Mouse (Mus musculus) c-Kit-positive CD71-positive TER-119-positive erythroid progenitor cells, embryonic 14.5 days (primary cell): ENCODE data around the gene Wipi2.

ENCODE experiments used
- DNase-seq: peaks from one replicate; pipeline ENCODE4 v3.0.0-alpha.2; 2013; ENCODE audit warnings: low spot score

Wipi2 gene

DNA sequence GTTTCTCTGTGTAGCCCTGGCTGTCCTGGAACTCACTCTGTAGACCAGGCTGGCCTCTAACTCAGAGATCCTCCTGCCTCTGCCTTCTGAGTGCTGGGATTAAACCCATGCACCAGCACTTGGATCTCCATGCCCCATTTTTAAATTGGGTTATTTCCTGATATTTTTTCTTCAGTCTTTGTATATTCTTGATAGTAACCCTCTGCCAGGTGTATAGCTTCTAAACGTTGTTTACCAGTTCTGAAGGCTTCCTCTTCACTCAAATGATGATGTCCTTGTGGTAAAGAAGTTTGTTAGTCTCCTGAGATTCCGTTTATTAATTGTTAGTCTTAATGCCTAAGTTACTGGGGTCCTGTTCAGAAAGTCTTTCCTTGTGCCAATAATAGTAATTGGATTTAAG is at the start of gene Wipi2:
Wipi2 (plus strand) TSS at position 301 of the 400 bp plus-strand sequence.
- DNase-seq: no peak

- DNase-seq: no peak
Observed at GRCm38 (mm10) chr5:142578192-142578591, 49.3 kb upstream of the Wipi2 start.

DNA sequence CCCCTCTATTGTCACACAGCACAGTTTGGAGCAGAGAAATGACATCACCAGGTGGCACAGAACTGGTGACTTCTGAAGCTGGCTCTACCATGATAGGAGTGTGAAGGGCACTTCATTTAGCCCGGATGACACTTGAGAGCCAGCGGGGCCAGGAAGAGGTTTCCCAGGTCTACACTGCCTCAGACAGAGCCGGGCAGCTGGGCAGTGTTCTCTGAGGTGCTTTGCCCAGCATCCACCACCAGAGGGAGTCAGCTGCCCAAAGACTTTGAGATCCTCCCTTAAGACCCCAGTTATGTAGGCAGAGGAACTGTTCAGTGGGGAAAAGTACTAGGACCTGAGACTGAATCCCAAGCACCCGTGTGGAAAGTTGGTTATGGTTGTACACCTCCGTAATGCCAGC is 46.0 kb upstream of the Wipi2 start:
- peak; percentile 24 for DNase-seq

DNA sequence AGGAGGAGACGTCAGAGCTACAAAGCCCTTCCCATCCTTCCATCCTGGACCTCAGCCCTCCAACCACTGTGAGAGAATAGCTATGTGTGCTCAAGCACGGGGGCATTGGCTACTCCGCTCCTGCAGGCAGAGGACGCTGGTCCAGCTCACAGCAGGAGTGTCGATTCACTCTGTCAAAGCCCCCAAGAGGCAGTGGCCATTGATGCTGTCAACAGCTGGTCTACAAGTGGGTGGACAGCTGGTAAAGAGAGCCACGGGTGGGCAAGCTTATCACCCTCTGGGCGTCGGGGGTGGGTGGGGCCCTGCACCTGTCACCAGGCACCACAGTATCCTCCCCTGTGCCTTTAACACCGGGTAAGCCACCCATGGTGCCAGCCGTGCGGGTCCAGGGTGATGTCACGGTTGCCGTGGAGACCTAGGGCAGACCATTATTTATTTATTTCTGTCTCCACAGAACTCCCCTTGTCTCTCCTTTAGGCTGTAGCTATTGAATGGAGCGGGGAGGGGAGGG is 43.8 kb upstream of the Wipi2 start:
- no peak for DNase-seq

DNA sequence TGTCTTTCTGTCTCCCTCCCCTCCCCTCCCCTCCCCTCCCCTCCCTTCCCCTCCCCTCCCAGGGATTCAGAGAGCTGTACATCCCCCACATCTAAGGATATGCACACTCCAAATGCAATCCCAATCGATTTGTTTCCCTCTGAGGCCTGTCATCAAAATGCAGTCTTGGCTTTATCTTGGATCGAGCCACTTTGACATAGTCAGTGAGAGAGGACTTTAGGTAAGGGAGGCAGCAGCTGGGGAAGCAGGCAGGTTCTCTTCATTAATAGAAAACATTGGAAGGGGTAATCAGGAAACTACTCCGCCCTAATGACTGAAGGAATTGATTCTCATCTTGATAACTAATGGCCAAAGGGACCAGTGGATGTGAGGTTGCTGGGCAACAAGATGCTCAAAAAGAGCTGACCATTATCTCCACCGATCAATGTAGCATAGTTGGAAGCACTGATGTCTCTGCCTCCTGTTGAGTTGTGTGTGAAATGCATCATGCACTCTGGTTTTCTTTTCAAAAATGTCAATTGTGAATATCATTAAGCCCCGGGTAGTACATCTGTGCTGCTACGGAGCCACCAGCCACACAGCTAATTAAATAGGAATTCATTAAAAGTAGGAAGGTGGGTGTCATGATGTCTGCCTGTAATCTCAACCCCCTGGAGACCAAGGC is 36.4 kb upstream of the Wipi2 start:
- DNase-seq: no peak

GRCm38 (mm10) chr5:142595698-142596097 is 31.8 kb upstream of the Wipi2 start:
- no peak for DNase-seq

DNA sequence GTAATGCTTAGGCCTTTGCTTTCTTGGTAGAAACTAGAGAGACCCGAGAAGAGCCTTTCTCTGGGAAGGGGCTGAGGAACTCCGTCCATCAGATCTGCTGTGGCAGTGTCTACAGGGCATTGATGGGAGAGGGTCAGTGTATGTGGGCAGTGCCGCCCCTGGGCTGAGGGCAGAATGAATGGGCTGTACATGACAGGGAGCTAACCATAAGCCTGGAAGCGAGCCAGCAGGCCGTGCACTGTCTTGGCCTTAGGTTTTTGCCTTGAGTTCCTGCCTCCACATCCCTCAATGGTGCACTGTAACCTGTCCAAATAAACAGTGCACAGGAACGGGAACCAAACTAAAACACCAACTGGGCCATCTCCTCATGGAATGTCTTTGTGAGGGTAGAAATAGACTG is 30.8 kb upstream of the Wipi2 start:
- no peak for DNase-seq

GRCm38 (mm10) chr5:142597648-142598390 is 29.7 kb upstream of the Wipi2 start:
- no peak for DNase-seq

DNA sequence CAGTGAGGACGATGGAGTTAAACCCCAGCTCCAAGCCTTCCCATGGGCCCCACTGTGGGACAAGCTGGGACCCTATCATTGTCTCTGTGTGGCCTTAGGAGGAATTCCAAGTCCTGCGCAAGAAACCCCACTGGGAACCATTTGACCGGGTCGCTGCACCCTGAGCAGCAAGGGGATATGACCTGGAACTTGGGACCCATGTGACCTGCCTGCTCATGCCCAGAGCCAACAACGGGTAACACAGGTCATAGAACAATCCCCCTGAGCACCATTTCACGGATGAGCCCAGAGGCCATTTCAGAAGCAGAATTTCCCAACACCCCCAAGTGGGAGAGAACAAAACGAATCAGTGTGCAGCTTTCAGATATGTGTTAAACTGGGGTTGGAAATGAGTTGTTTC is 23.1 kb upstream of the Wipi2 start:
- no peak for DNase-seq

DNA sequence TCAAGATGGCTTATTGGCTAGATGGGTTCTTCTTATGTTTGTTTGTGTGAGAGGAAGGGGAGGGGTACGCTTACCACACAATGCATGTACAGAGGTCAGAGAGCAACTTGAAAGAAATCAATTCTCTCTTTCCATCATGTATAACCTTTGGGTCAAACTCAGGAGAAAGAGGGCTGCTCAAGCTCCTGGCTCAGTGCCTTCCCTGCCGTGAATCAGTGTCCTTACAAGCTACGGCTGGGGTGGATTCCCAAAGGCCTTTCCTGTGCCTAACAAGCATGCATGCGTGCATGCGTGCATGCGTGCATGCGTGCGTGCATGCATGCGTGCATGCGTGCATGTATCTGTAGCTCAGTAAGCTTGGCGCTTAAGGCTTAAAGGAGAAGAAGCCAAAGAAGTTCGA is 22.2 kb upstream of the Wipi2 start:
- no peak for DNase-seq

DNA sequence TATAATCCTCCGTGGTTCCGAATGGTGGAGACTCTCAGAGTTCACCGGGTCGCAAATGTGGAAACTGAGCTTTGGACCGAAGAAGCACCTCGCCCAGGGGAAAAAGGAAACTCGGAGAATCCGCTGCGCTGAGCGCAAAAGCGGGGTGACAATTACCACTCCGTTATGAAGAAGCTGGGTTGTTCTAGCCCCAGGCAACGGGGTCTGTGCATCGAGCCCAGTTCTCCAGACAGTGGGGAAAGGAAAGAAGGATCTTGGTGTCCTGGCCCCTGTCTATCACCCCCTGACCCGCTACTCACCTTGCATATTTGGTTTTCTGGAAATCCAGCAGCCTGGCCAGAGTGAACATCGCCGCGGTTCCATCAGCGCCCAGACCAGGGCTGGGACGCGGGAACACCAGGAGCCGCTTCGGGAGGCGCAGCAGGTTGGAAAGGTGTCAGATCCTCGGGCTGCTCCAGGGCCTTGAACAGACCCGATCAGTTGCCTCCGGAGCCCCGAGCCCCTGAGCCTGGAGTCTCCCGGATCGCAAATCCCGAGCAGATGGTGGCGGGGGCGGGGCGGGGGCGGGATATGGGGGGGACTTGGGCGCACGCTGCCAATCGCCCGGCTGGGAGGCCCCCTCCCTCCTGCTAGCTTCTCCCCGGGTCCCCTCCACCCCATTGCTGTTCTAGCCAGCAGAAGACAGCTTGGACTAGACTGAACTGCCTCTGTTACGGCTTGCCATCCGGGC is 19.1 kb upstream of the Wipi2 start, which contains the start of gene Mmd2:
Mmd2 (minus strand) TSS at position 542 of the 730 bp plus-strand sequence.
- DNase-seq: no peak

GRCm38 (mm10) chr5:142608989-142609325 is 18.5 kb upstream of the Wipi2 start:
- DNase-seq: no peak

DNA sequence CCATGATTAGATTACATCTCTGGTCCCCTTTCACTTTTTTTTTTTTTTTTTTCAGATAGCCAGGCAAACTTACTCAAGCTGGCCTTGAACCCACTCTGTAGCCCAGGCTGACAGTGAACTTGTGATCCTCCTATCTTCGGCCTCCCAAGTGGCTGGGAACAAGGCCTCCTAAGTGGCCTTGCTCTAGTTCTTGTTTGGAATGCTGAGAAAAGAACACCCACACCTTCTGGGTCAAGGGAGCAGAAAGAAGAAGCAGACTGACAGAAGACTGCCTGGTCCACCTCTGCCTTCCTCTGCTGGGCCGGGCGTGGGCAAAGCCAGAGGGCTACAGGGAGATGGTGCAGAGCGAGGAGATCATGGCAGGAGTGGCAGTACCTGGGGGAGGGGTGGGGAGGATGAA is 17.1 kb upstream of the Wipi2 start:
- DNase-seq: no peak

GRCm38 (mm10) chr5:142614513-142614912 is 13.0 kb upstream of the Wipi2 start:
- no peak for DNase-seq

DNA sequence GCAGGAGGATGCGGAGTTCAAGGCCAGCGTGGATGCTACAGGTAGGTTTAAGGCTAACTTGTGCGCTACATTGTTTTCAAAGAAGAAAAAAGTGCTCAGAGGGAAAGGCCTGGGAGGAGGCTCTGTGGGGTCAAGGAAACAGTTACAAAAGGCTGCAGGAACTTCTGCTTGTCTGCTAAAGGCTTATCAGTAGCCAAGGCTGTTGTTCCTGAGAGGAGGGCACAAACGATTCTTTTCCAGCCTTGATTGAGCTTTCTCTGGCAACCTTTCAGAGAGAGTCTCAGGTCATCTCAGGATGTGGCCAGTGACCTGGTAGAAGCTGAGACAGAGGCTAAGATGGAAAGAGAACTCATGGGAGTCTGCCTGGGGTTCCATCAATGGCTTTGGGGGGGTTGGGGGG is 11.9 kb upstream of the Wipi2 start:
- no peak for DNase-seq

- no peak for DNase-seq
Observed at GRCm38 (mm10) chr5:142616326-142616725, 11.2 kb upstream of the Wipi2 start.

GRCm38 (mm10) chr5:142619866-142620265 is 7.6 kb upstream of the Wipi2 start:
- DNase-seq: no peak

GRCm38 (mm10) chr5:142621421-142621820 is 6.1 kb upstream of the Wipi2 start:
- no peak for DNase-seq

DNA sequence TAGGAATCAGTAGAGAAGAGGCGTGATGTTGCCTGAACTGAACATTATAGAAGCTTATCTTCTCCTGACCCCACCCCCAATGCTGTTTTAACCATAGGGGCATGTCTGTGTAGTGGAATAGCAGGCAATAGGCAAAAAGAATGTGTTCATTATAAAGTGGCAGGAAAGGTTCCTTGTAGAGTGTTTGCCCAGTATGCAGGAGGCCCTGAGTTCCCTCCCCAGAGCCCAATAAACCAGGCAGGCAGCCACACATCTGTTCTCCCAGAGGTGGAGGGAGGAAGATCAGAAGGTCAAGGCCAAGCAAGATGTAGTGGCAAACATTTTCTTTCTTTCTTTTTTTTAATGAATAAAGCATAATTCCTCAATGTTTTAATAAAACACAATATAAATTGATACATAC is 5.4 kb upstream of the Wipi2 start:
- DNase-seq: no peak

- no peak for DNase-seq
Observed at GRCm38 (mm10) chr5:142623080-142623479, 4.4 kb upstream of the Wipi2 start.

- DNase-seq: peak; percentile 92
Observed at GRCm38 (mm10) chr5:142628726-142629662, 1.5 kb downstream of the Wipi2 start.

- DNase-seq: no peak
Observed at GRCm38 (mm10) chr5:142629663-142630025, 2.1 kb downstream of the Wipi2 start.
